Mouse (Mus musculus): Measurements from ENCODE around the gene Aph1a. TPM values are rescaled to one million over a fixed set of nuclear protein-coding genes. Genes with fewer than 3 reads are reported as not detected.
A peak's percentile ranks its signal among the peaks of the same experiment; 100 is the strongest.

Gene Aph1a
- polyA plus RNA-seq, 1 experiment from 2014 or later: 33.9 TPM

DNA sequence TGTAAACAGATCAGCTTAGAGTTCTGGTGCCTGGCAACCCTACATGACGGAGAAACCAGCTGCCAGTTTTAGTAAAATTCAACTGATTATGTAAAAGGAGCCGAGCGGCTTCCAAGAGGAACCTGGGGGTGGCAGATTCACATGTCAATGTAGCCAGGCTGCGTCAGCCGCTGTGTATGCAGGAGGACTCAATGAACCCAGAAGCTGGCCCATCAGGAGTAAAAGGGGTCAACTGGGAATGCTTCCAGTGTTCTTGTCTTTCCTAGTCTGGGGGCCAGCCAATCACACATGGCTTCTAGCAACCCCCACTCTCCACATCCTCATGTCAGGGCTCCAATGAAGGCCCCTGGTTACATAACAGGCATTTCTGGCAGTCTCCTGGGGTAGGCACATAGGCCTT is 28.7 kb upstream of the Aph1a start:
- Histone ChIP-seq H3K27me3 (replicated peaks) (no peaks in the 10 kb centered on the region), H3K4me3 (no peak overlapping the region), H3K9me3 (no peaks in the 10 kb centered on the region), H3K4me1 (peaks cover 4% of the 10 kb centered on the region), H3K36me3 (peaks cover 80% of the 10 kb centered on the region), H3K9ac (no peak overlapping the region), H3K27ac (replicated peaks) (no peak overlapping the region), H3K4me2 (no peak overlapping the region)
- ATAC-seq (ENCODE audit: extremely low read depth, insufficient number of reproducible peaks, low FRiP score, low TSS enrichment): no peak
- WGBS: 80% methylated on average over 5 of the region's 5 CpGs

DNA sequence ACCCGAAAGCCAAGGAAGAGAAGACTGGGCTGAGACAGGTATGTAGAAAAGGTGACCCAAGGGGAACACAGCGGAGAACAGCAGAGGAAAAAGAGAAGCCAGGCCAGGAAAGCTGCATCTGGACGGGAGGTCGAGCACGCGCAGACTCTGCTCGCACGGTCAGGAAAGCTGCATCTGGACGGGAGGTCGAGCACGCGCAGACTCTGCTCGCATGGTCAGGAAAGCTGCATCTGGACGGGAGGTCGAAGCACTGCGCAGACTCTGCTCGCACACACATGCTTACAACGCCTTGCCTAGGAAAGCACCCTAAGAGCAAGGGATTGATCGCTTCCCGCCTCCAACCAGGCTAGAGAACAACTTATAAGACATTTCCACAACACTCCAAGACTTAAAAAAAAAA is 28.2 kb upstream of the Aph1a start:
- no peak for ATAC-seq (ENCODE audit: extremely low read depth, insufficient number of reproducible peaks, low FRiP score, low TSS enrichment)

DNA sequence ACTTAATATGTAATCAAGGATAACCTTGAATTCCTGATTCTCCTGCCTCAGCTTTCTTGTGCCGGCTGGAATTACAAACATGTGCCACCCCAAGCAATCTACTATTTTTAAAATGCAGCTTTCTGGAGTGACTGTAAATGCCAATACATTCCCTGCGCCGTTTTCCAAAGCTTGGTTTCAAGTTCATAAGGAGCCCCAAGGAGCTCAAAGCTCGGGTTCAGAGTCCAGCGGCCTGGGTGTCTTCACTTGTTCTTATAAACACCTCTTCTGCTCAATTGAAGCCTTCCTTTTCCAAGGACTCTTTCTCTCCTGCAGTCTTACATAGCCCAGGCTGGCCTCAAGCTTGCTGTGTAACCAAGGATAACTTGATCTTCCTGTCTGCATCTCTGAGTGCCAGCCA is 27.7 kb upstream of the Aph1a start:
- peaks cover 13% of the 10 kb centered on the region for H3K4me1 ChIP-seq
- no peaks in the 10 kb centered on the region for H3K27me3 ChIP-seq (replicated peaks)
- 86% methylated on average over 5 of the region's 5 CpGs for WGBS
- no peak for ATAC-seq (ENCODE audit: extremely low read depth, insufficient number of reproducible peaks, low FRiP score, low TSS enrichment)
- no peak overlapping the region for H3K4me2 ChIP-seq
- H3K9ac ChIP-seq: no peak overlapping the region
- no peak overlapping the region for H3K4me3 ChIP-seq
- H3K27ac ChIP-seq (replicated peaks): no peak overlapping the region
- peaks cover 83% of the 10 kb centered on the region for H3K36me3 ChIP-seq
- H3K9me3 ChIP-seq: no peaks in the 10 kb centered on the region

More for the DNA sequence above, 28.2 kb upstream of the Aph1a start:
- Histone ChIP-seq H3K4me1 (peaks cover 10% of the 10 kb centered on the region), H3K27ac (replicated peaks) (no peak overlapping the region), H3K9ac (no peak overlapping the region), H3K9me3 (no peaks in the 10 kb centered on the region), H3K4me3 (no peak overlapping the region), H3K4me2 (no peak overlapping the region), H3K36me3 (peaks cover 83% of the 10 kb centered on the region), H3K27me3 (replicated peaks) (no peaks in the 10 kb centered on the region)
- WGBS: 90% methylated on average over 20 of the region's 20 CpGs

DNA sequence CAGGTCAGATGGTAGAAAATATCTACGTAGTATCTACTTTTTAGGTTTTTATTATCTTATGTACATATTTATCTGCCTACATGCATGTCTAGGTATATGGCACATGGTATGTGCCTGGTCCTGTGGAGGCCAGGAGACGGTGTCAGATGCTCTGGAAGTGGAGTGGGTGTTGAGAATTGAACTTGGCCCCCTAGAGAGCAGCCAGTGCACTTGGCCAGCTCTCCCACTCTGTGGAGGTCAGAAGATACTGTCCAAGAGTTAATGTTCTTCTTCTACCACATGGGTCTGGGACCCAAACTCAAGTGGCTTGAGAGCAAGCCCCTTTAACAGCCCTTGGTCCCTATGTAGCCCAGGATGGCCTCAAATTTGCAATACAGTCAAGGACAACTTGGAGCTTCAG is 26.4 kb upstream of the Aph1a start:
- Histone ChIP-seq H3K27me3 (replicated peaks) (no peaks in the 10 kb centered on the region), H3K9ac (no peak overlapping the region), H3K4me1 (peaks cover 18% of the 10 kb centered on the region), H3K27ac (replicated peaks) (no peak overlapping the region), H3K4me3 (no peak overlapping the region), H3K4me2 (no peak overlapping the region), H3K9me3 (no peaks in the 10 kb centered on the region), H3K36me3 (peaks cover 76% of the 10 kb centered on the region)
- no peak for ATAC-seq (ENCODE audit: extremely low read depth, insufficient number of reproducible peaks, low FRiP score, low TSS enrichment)
- WGBS: 75% methylated on average over 2 of the region's 2 CpGs

DNA sequence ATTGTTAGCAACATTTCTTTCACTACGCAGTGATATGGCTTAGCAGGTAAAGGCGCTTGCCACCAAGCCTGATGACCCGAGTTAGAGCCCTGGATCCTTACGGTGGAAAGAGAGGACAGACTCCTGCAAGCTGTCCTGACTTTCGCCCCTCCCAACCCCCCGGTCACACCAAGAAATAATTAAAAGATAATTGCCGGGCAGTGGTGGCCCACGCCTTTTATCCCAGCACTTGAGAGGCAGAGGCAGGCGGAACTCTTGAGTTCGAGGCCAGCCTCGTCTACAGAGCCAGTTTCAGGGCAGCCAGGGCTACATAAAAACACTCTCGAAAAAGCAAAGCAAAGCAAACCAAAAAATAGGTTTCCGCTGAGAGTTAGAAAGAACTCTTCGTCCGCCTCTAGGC is 22.8 kb upstream of the Aph1a start:
- Histone ChIP-seq H3K4me1 (peaks cover 23% of the 10 kb centered on the region), H3K36me3 (peaks cover 51% of the 10 kb centered on the region), H3K9ac (peak overlapping the region; percentile 93), H3K27ac (replicated peaks) (peak overlapping the region; percentile 92), H3K4me3 (peak overlapping the region; percentile 84), H3K27me3 (replicated peaks) (no peaks in the 10 kb centered on the region), H3K4me2 (peak overlapping the region; percentile 77), H3K9me3 (no peaks in the 10 kb centered on the region)
- no peak for ATAC-seq (ENCODE audit: extremely low read depth, insufficient number of reproducible peaks, low FRiP score, low TSS enrichment)
- WGBS: 5% methylated on average over 15 of the region's 15 CpGs

DNA sequence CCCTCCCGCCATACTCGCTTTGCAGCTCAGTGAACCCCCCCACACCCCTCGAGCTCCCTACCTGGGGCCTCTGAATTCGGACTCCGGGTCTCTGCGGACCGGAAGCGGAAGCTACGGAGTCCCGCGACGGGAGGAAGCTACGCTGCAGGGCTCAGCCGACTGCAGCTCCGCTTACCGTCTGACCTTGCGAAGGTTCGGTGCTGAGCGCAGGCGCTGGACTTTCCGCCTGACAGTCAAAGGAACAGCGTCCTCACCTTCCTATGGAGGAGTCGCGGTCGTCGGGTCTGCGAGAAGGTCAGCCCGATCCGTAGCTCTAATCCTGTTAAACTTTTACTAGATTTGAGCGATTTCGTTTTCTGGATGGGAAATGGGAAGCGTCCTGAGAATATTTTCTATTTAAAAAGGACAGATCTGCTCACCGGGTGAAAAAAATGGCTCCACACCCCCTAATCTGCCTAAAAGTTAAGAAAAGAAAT is 22.3 kb upstream of the Aph1a start, which contains the start of gene Mrps21:
Mrps21 (minus strand) TSS at position 128 of the 476 bp plus-strand sequence.
- peak within 1 kb of the TSS; percentile 92 for H3K27ac ChIP-seq (replicated peaks)
- peaks cover 23% of the 10 kb centered on the region for H3K4me1 ChIP-seq
- H3K27me3 ChIP-seq (replicated peaks): no peaks in the 10 kb centered on the region
- ATAC-seq (ENCODE audit: extremely low read depth, insufficient number of reproducible peaks, low FRiP score, low TSS enrichment): peak; percentile 76
- under 1% methylated on average over 33 of the region's 33 CpGs for WGBS
- H3K4me2 ChIP-seq: peak within 1 kb of the TSS; percentile 77
- peak within 1 kb of the TSS; percentile 84 for H3K4me3 ChIP-seq
- H3K9ac ChIP-seq: peak within 1 kb of the TSS; percentile 93
- H3K9me3 ChIP-seq: no peaks in the 10 kb centered on the region
- peaks cover 46% of the 10 kb centered on the region for H3K36me3 ChIP-seq

DNA sequence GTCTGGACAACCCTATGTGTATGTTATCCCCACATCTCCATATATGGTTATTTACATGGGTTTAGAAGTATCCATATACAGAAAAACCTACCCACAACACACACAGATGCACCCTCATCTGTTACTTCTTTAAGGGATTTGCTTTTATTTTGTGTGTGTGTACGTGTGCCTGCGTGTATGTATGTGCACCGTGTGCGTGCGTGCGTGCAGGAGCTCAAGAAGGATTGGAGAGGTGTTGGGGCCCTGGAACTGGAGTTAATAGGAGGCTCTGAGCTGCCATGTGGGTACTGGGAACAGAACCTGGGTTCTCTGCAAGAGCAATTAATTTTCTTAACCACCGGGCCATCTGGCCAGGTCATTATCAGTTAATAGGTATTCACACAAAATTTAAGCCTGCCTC is 21.7 kb upstream of the Aph1a start:
- H3K4me2 ChIP-seq: peak overlapping the region; percentile 77
- H3K27ac ChIP-seq (replicated peaks): peak overlapping the region; percentile 92
- no peaks in the 10 kb centered on the region for H3K9me3 ChIP-seq
- H3K4me1 ChIP-seq: peaks cover 23% of the 10 kb centered on the region
- H3K4me3 ChIP-seq: peak overlapping the region; percentile 84
- H3K27me3 ChIP-seq (replicated peaks): no peaks in the 10 kb centered on the region
- no peak for ATAC-seq (ENCODE audit: extremely low read depth, insufficient number of reproducible peaks, low FRiP score, low TSS enrichment)
- H3K9ac ChIP-seq: peak overlapping the region; percentile 93
- 61% methylated on average over 7 of the region's 7 CpGs for WGBS
- H3K36me3 ChIP-seq: peaks cover 40% of the 10 kb centered on the region

DNA sequence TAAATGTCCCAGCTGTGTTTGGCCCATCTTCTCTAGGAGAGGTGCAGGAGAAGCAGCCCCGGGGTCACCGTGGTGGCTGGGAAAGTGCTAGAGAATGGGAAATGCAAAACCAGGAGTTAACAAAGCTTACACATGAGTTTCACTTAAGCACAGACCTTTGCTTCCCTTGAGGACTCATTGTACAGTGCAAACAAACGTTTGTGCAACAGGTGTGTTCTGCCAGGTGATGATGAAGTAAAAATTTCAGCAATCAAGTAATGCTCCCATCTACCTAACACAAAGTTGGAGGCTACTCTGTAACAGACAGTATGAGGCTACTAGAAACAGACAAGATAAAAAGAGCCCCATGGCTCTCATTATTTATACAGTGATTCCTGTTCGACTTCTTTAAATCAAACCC is 14.7 kb upstream of the Aph1a start:
- Histone ChIP-seq H3K36me3 (peaks cover 8% of the 10 kb centered on the region), H3K9ac (no peak overlapping the region), H3K27me3 (replicated peaks) (no peaks in the 10 kb centered on the region), H3K27ac (replicated peaks) (no peak overlapping the region), H3K4me1 (peaks cover 16% of the 10 kb centered on the region), H3K4me3 (no peak overlapping the region), H3K4me2 (no peak overlapping the region), H3K9me3 (no peaks in the 10 kb centered on the region)
- WGBS: 92% methylated on average over 4 of the region's 4 CpGs
- ATAC-seq (ENCODE audit: extremely low read depth, insufficient number of reproducible peaks, low FRiP score, low TSS enrichment): no peak

DNA sequence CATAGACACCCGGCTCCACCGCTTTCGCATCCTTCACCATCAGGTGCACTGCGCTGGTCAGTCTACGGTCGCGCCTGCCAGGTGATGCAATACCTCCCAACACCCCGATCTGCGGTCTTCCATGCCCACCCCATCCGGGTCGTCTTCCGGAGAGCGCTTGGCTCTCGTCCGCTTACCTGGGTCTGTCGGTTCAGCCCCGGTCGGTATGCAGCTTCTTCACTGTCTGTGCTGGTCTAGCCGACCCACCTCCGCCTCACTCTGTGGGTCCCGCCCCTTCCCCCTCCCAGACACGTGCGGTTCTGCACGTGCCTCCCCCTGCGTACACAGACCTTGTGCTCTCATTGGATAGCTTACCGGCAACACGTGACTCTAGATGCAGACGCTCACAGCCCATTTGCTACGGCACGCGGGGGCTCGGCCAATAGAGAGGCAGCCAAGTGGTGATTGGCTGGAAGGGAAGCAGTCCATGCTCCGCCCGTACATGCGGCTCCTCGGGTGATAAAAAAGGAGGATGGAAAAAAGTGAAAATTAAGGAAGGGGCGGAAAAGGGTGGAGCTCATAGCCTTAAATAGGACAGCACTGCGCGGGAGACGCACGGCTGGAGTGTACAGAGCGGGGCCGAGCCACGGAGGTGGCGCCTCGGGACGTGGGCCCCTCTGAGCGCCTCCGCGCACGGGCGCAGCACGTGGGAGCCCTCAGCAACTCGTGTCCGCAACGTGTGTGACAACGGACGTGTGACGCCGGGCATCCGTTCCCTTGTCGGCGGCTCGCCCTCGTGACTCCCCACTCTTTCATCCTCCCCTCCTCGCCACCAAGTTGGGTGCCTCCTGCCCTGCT is 11.6 kb upstream of the Aph1a start, which contains the start of gene Ciart:
Ciart (minus strand) TSS at position 273 of the 837 bp plus-strand sequence.
- H3K4me1 ChIP-seq: peaks cover 16% of the 10 kb centered on the region
- no peaks in the 10 kb centered on the region for H3K27me3 ChIP-seq (replicated peaks)
- peak within 1 kb of the TSS; percentile 66 for H3K4me3 ChIP-seq
- H3K9me3 ChIP-seq: no peaks in the 10 kb centered on the region
- H3K27ac ChIP-seq (replicated peaks): peak within 1 kb of the TSS; percentile 12
- under 1% methylated on average over 64 of the region's 66 CpGs for WGBS
- peak; percentile 94 for ATAC-seq (ENCODE audit: extremely low read depth, insufficient number of reproducible peaks, low FRiP score, low TSS enrichment)
- peak within 1 kb of the TSS; percentile 80 for H3K9ac ChIP-seq
- H3K4me2 ChIP-seq: peak within 1 kb of the TSS; percentile 99
- H3K36me3 ChIP-seq: peaks cover 32% of the 10 kb centered on the region

DNA sequence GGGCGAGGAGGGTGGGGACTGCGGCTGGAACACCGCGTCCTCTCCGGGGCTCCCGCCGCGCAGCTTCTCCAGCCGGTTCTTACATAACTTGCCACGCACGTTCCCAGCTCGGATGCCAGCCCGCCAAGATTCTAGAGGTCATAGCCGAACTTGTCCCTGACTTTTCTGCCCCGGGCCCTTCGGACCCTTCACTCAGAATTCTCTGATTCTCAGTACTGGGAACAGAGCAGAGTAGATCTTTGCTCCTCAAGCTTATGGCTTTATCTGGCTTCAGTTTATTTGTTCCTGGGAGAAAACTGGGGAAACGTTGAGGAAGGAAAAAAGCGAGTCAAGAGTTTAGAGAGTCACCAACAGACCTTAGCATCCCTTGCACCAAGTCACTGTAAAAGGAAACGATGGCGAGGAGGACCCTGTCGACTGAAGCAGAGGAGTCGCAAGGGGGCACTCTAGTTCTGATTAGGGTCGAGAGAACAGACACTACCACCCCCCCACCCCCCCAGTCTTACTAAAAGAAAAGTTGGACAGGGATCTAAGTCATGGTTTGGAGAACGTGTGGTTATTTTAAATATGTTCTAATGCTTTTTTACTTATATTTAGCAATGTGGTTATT is 10.8 kb upstream of the Aph1a start:
- no peak for ATAC-seq (ENCODE audit: extremely low read depth, insufficient number of reproducible peaks, low FRiP score, low TSS enrichment)
- no peaks in the 10 kb centered on the region for H3K9me3 ChIP-seq
- peak overlapping the region; percentile 66 for H3K4me3 ChIP-seq
- peaks cover 16% of the 10 kb centered on the region for H3K4me1 ChIP-seq
- peaks cover 39% of the 10 kb centered on the region for H3K36me3 ChIP-seq
- 1% methylated on average over 24 of the region's 24 CpGs for WGBS
- H3K27ac ChIP-seq (replicated peaks): peak overlapping the region; percentile 12
- peak overlapping the region; percentile 99 for H3K4me2 ChIP-seq
- peak overlapping the region; percentile 78 for H3K9ac ChIP-seq
- no peaks in the 10 kb centered on the region for H3K27me3 ChIP-seq (replicated peaks)

DNA sequence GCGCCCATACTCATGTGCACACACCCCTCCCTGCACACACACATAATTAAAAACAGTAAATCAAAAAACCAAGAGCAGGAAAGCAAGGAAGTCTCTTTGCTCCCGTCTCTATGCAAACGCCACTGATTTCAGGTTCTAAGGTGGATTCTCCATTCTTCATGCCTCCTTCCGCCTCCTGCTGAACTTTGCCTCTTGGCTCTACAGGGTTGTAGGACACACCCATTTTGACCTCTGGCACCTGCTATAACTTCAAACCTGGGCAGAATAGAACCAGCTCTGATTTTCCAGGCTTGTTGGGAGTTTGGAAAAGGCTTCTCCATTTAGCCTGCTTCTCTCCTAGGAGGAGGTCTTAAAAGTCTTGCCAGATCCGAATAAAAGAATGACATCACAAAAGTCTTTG is 9.4 kb upstream of the Aph1a start:
- H3K9me3 ChIP-seq: no peaks in the 10 kb centered on the region
- no peak overlapping the region for H3K4me3 ChIP-seq
- H3K4me2 ChIP-seq: no peak overlapping the region
- 76% methylated on average over 5 of the region's 5 CpGs for WGBS
- H3K9ac ChIP-seq: no peak overlapping the region
- H3K27ac ChIP-seq (replicated peaks): no peak overlapping the region
- peaks cover 49% of the 10 kb centered on the region for H3K36me3 ChIP-seq
- ATAC-seq (ENCODE audit: extremely low read depth, insufficient number of reproducible peaks, low FRiP score, low TSS enrichment): no peak
- peaks cover 16% of the 10 kb centered on the region for H3K4me1 ChIP-seq
- H3K27me3 ChIP-seq (replicated peaks): no peaks in the 10 kb centered on the region
